Mouse (Mus musculus): Measurements from ENCODE around the gene Cnppd1.
A peak's percentile ranks its signal among the peaks of the same experiment; 100 is the strongest.

Gene Cnppd1

DNA sequence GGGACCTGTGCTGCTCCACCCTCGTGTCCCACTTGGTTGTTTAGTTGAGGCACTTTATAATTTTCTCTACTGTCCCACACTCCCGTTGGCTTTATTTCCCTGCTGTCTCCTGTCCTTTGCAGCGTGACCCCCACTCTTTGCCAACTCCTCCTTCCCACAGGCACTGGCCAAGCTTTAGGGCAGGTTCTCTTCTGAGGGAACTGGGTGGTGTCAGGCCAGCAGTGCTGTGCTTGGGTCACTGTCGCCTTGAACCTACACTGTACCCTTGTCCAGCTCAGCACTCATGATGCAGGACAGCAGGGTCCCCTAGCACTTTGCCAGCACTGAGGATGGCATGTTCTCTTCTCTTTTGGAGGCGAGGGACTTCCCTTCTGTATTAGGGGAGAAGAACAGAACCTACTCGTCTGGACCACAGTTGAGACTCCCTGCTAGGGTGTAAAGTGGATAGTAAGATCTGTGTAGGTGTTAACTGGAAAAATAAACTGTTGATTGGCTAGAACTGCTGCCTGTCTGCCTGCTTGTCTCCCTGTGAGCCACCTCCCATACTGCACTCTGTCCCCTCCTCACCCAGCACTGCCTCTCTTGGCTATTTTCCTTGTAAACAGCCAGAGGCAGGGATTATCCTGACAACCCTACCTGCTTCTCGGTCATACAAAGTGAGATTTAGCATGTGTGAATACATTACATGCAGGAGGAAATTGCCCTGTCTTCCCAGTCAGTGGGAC lies 5.1 kb upstream of the Cnppd1 start:
- DNase-seq (ENCODE audit: low spot score), result no peak

DNA sequence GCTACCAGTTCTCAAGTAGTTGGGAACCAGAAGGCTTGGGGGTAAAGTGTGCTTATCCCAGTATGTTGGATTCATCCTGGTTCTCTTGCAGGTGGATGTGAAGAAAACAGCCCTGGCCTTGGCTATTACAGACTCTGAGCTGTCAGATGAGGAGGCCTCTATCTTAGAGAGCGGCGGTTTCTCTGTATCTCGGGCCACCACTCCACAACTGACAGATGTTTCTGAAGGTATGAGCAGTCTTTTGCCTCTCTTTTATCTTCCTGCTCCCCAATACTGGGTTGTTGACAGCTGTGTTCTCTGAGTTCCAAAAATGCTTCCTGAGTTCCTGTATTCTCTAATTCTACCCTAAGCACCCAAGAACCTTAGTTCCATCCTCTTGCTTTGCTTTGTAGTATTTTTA lies 3.1 kb upstream of the Cnppd1 start:
- no peak for DNase-seq (ENCODE audit: low spot score)

DNA sequence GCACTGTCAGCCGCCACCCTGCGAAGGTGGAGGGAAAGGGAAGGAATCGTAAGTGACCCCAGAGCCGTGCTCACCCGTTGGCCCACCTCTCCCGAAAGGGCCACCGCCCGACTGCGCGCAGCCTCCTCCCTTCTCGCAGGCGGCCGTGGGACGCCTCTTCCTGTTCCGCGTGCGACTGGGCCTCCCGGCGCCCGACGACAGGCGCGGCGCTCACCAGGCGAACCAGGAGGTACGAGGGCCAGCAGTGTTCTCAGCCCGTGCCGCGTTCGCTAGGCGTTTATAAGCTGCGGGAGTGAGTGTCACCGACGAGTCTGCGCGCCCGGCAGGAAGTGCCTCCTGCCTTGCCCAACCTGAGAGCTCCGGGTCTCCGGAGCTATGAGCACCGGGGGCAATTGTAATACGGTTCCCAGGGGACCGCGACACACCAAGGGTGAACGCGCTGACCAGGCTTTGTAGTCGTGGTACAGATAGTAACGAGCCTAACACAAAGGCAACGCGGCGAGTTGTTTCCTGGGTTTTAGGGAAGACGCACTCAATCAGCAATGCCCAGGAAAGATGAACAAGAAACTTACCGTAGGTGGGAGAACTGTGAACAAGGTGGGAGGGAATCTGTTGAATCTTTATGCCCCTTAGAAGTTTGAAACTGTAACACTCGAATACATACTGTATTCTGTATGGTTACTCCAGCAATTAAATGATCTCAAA lies 873 bp downstream of the Cnppd1 start:
- DNase-seq (ENCODE audit: low spot score), result peak; percentile 74

DNA sequence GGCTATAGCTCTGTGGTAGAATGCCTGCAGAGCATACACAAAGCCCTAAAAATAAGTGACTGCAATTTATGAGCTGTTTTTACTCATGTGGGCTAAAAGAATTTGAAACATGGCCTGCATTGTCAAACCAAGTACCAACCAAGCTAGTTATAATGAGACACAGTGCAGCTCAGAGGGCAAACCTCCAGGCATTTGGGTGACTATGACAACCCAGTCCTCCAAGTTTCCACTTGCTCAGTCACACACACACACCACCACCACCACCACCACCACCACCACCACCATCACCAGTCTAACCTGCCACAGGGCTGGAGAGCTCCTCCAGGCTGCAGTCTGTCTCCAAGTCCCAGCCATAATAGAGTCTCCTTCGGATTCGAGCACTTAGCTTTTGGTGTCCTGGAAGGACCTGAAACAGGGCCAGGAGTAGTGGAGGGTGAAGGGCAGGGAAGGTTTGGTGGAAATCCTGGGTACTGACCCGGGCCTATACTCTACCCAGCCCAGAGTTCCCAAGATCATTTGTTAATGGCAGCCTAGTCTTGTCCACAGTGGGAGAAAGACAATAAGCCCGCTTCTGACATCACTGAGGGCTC lies 1.8 kb downstream of the Cnppd1 start:
- no peak for DNase-seq (ENCODE audit: low spot score)

DNA sequence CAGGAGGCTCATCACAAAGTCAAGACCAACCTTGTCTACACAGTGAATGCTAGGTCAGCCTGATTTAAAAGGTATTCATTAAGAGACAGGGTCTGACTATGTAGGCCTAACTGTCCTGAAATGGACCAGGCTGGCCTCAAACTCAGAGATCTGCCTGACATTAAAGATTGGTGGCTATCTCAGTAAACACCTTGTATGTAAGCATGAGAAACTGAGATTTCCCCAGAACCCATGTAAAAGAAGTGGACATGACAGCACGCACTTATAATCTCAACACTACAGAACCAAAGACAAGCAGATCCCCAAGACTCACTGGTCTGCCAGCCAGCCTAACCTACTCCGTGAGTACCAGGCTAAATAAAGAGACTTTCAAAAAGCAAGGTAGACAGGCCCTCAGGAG lies 4.1 kb downstream of the Cnppd1 start:
- no peak for DNase-seq (ENCODE audit: low spot score)

DNA sequence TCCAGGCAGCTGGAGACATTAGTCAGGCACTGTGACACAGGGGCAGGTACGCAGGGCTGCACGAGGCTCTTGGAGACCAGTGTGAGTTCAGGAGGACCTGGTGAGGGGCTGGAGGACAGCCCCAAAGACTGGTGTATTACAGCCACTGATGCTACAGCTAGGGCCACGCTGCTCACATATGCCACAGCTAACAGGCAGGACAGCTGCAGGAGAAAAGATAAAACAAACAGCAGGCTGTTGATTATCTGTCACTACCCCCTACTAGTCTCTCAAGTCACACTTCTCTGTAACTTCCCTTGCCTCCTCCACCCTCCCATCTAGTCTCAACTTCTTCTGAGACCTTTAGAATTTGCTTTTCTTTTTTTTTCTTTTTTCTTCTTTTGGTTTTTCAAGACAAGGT lies 5.8 kb downstream of the Cnppd1 start:
- DNase-seq (ENCODE audit: low spot score), result no peak

DNA sequence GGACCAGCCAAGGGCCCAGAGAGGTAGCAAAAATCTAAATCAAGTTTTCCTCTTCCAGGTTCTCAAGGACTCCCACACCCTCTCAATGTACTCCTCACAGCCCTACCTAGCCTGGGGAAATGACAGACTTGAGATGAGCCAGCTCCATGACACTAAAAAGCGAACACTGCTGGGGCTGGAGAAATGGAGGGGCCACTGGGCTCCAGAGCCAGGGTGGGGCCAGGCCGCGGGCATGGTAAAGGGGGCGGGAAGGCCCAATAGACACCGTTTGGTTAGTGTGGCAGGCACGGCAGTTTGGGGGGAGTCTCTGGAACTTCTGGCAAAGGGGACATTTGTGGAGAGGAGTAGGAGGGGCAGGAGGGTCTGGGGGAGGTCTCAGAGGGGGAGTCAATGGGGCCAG lies 6.2 kb downstream of the Cnppd1 start:
- DNase-seq (ENCODE audit: low spot score), result no peak

DNA sequence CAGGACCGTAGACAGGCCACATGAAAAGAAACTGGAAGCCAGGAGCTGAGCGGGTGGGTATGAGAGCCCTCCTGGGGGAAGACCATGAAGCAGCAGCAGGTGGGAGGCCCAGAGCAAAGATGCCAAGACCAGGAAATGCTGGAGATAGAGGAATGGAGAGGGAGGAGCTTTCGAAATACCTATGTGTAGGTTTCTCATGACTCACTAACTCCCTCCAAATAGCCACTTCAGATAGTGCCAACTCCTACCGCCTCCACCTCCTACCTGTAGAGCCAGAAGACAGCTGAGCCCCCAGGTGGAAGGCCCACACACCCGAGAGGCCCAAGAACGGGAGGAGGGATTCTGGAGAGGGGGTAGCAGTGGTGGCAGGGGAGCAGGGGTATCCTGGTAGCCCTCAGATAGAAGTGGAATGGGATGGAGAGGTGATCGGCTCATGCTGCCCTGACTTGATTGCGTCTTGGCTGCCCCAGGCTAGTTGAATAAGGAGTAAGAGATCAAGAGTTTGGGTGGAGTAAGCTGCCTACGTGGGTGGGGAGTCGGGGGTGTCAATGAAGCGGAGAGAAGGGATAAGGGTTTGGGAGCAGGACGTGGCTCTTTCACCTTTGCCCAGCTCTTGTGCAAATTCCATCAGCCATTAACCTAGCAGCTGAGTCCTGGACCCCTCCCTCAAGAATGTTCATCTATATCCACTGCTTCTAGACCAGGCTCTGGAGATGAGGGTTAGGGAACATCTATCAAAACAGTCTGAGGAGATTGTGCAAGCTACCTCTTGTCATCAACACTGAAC lies 8.9 kb downstream of the Cnppd1 start, which contains the start of gene Slc23a3:
TSS of gene Slc23a3 (minus strand) at position 470 of the 787 bp plus-strand sequence.
- no peak for DNase-seq (ENCODE audit: low spot score)

DNA sequence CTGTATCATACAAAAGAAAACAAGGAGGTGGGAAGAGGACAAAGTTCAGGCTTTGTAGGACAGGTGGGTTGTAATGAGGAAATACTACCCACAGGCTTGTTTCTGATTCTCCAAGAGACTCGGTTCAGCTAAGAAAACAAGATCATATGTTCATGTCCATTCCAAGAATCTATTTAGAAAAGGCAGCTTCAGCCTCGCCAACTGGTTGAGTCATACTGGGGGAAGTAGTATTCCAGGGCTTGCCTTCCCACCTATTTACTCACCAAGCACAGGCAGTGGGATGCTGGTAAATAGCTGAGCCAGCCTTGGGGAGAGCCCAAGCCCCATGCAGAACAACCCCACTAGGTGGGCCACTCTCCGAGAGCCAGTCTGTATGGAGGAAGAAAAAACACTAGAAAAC lies 13.9 kb downstream of the Cnppd1 start:
- DNase-seq (ENCODE audit: low spot score), result no peak

DNA sequence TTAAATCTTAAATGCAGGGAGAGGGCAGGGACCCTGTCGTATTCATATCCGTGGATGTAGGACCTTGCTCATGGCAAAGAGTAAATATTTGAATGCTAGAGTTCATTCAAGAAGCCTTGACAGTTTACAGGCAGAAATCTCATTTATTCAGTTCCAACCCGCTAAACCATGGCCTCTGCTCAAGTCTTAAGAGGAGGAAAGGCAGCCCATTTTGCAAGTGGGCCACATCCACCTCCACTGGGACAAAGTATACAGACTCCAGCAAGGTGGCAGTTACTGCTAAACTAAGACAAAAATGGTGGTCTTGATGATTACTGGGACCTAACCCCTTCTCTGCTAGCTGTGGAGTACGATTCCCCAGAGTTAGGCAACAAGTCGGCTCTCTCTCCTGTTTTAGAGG lies 17.1 kb downstream of the Cnppd1 start:
- DNase-seq (ENCODE audit: low spot score), result no peak

DNA sequence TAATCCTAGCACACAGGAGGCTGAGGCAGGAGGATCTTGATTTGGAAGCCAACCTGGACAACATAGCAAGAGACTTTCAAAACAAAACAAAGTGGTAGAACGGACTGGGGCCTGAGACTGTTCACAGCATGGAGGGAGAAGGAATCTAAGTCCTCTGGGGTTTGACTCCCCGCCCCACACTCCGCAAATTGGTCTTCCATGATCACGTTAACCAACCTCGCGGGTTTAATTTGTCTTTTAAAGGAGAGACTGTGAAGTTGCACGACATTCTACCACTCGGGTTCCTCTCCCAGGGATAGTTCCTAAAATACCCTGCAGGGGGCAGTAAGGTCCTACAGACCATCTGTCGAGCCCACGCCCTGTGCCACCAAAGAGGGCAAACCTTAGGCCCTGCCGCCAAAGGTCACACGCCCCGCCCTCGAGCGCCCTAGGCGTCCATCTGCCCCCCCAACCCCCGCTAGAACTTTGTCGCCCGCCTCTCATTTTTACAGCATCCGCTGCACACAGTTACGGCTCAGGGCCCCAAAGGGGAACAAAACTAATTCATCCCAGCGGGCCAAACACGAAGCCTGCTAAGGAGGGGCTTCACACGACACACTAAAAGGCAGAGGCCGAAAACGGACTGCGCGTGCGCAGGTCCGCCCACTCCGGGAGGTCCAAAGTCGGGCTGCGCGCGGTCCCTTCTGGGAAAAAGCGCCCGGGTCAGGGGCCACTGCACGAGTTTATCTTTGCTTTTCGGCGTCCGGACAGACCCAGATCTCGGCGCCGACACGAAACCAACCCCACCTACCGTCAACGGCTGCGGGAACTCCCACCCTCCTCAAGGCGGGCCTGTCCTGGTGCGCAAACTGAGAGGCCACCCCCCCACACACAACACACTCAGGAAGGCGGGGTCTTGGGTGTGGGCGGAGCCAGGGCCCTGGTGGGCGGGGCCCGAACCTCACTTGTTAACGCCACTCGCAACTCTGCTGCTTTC lies 17.9 kb downstream of the Cnppd1 start, which contains the start of gene Nhej1:
TSS of gene Nhej1 (minus strand) at position 855 of the 976 bp plus-strand sequence.
- peak; percentile 93 for DNase-seq (ENCODE audit: low spot score)

DNA sequence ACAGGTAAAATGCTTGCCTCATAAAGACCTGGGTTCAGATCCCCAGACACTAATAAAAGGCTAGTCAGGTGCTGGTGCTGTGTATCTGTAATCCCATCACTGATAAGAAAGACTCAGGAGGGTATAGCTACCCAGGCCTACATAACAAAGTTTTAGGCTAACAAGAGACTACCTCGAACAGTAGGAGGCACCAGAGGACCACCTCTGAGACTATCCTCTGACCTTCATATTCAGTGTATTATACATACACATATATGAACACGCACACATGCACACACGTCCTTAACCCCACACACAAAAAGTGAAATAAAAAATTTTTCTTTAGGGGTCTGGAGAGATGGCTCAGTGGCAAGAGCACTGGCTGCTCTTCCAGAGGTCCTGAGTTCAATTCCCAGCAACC lies 20.3 kb downstream of the Cnppd1 start:
- DNase-seq (ENCODE audit: low spot score), result no peak

Data from ovary, postnatal 36 days (tissue).